Mouse (Mus musculus) Patski (cell line): ENCODE measurements around the gene Fam169b. TPM values are rescaled to one million over a fixed set of nuclear protein-coding genes. Genes with fewer than 3 reads are reported as not detected.
A peak's percentile ranks its signal among the peaks of the same experiment; 100 is the strongest.

Experiments used
- ATAC-seq: fragments of 100-300 bp; one replicate; pipeline ENCODE4 v1.8.0; 2021
- CTCF ChIA-PET: fragments of 350-600 bp; sonication (Branson Sonifier 250); formaldehyde crosslinking; loops from one replicate; lab custom pipeline; 2022; ENCODE audit warnings: inconsistent platforms; lab: Charles Lee
- POLR2A ChIA-PET: fragments of 350-600 bp; sonication (Branson Sonifier 250); formaldehyde crosslinking; loops from one replicate; lab custom pipeline; 2022; ENCODE audit warnings: antibody characterized with exemption, inconsistent platforms; lab: Charles Lee
- DNase-seq: peaks from one replicate; pipeline ENCODE4 v3.0.0-alpha.2; 2011; ENCODE audit warnings: low read depth, low spot score
- H3K27me3 ChIP-seq: fragments of 371-371 bp; one replicate; pipeline ENCODE4 v1.5.1; 2021
- CTCF ChIP-seq: fragments of 100-300 bp; IDR thresholded peaks from one replicate; pipeline ENCODE4 v1.5.1; 2021
- in situ Hi-C: fragments of 300-500 bp; cut with MboI; formaldehyde crosslinking; loops from 3 replicates; pipeline ENCODE4 v1.11.1; 2018; ENCODE audit warnings: low pct_unique_long_range_greater_than_20kb, mixed read lengths
- polyA plus RNA-seq: library from polyadenylated mRNA; unstranded; gene quantifications from one replicate; pipeline ENCODE4 v1.2.3, GENCODE M21; 2021

The Fam169b gene
- polyA plus RNA-seq, 1 experiment from 2014 or later: 0.40 TPM

- ATAC-seq: peak; percentile 77
- peaks cover 7% of the 10 kb centered on the region for H3K27me3 ChIP-seq
- peak; percentile 94 for TF ChIP-seq CTCF
- ChIA-PET POLR2A (no interaction called here), CTCF (interaction anchor here (1.3 to 1.5 kb wide), 2 partner anchors 24 to 454 kb away, joined by 3 to 4 read pairs; no protein-coding TSS in a partner anchor)
- in situ Hi-C loops: loop anchor here (5.0 to 10.0 kb wide), 3 partner anchors 113 to 463 kb away; no protein-coding TSS in a partner anchor
- no peak for DNase-seq
Measured at GRCm38 (mm10) chr7:68369694-68370093, 96.1 kb downstream of the Fam169b start.

GRCm38 (mm10) chr7:68374109-68374857, 100.6 kb downstream of the Fam169b start:
- in situ Hi-C loops: loop anchor here (5.0 to 10.0 kb wide), 3 partner anchors 108 to 458 kb away; no protein-coding TSS in a partner anchor
- DNase-seq (no peak), ATAC-seq (peak; percentile 53)
- H3K27me3 ChIP-seq: peaks cover 7% of the 10 kb centered on the region
- ChIA-PET CTCF (interaction anchor here (0.8 to 1.8 kb wide), 5 partner anchors 20 to 107 kb away, joined by 3 to 21 read pairs (median 5); no protein-coding TSS in a partner anchor), POLR2A (interaction anchor here (0.7 kb wide), 1 partner anchor 437 kb away, joined by 7 read pairs; no protein-coding TSS in a partner anchor)
- TF ChIP-seq CTCF: peak; percentile 94

- no peaks in the 10 kb centered on the region for H3K27me3 ChIP-seq
- no peak for ATAC-seq
- no peak for TF ChIP-seq CTCF
- POLR2A ChIA-PET: no interaction called here
- in situ Hi-C loops: no loop called here
- CTCF ChIA-PET: no interaction called here
- no peak for DNase-seq
Measured at GRCm38 (mm10) chr7:68382187-68382586, 108.5 kb downstream of the Fam169b start.

- POLR2A ChIA-PET: no interaction called here
- CTCF ChIA-PET: interaction anchor here (0.9 kb wide), 1 partner anchor 25 kb away, joined by 3 read pairs; no protein-coding TSS in a partner anchor
- TF ChIP-seq CTCF: no peak
- H3K27me3 ChIP-seq: no peaks in the 10 kb centered on the region
- in situ Hi-C loops: no loop called here
- no peak for DNase-seq
- no peak for ATAC-seq
Measured at GRCm38 (mm10) chr7:68386767-68387166, 113.1 kb downstream of the Fam169b start.

GRCm38 (mm10) chr7:68395707-68396333, 122.2 kb downstream of the Fam169b start:
- no peak for TF ChIP-seq CTCF
- ChIA-PET POLR2A (no interaction called here), CTCF (no interaction called here)
- DNase-seq: no peak
- no peaks in the 10 kb centered on the region for H3K27me3 ChIP-seq
- in situ Hi-C loops: no loop called here
- no peak for ATAC-seq

- no peak for TF ChIP-seq CTCF
- ATAC-seq (no peak), DNase-seq (no peak)
- POLR2A ChIA-PET: no interaction called here
- CTCF ChIA-PET: no interaction called here
- H3K27me3 ChIP-seq: no peaks in the 10 kb centered on the region
- in situ Hi-C loops: no loop called here
Measured at GRCm38 (mm10) chr7:68400516-68400915, 126.9 kb downstream of the Fam169b start.

- no peak for DNase-seq
- no peak for TF ChIP-seq CTCF
- in situ Hi-C loops: no loop called here
- no peak for ATAC-seq
- ChIA-PET CTCF (no interaction called here), POLR2A (interaction anchor here (1.2 kb wide), 1 partner anchor 17 kb away, joined by 4 read pairs; no protein-coding TSS in a partner anchor)
- no peaks in the 10 kb centered on the region for H3K27me3 ChIP-seq
Measured at GRCm38 (mm10) chr7:68408611-68409010, 135.0 kb downstream of the Fam169b start.

Other genes starting within 250 kb of the Fam169b start
- not detected for gene Pgpep1l, start 9.6 kb upstream of the Fam169b start, polyA plus RNA-seq